Mouse (Mus musculus): ENCODE measurements around the gene Upb1. TPM values are rescaled to one million over a fixed set of nuclear protein-coding genes. Genes with fewer than 3 reads are reported as not detected.

Gene Upb1
- total RNA-seq, 2 experiments from 2014 or later: 0.31 TPM; not detected in 1

- no peak for ATAC-seq (replicated peaks; ENCODE audit: poor library complexity, severe bottlenecking)
Measured at GRCm38 (mm10) chr10:75487131-75487530, 86.2 kb downstream of the Upb1 start.

- no peak for ATAC-seq (replicated peaks; ENCODE audit: poor library complexity, severe bottlenecking)
Measured at GRCm38 (mm10) chr10:75489522-75489921, 88.6 kb downstream of the Upb1 start.

- ATAC-seq (replicated peaks; ENCODE audit: poor library complexity, severe bottlenecking): peak; percentile 80
Measured at GRCm38 (mm10) chr10:75490731-75491130, 89.8 kb downstream of the Upb1 start.

Other genes starting within 250 kb of the Upb1 start
- gene Specc1l, start 189.0 kb upstream of the Upb1 start, total RNA-seq (2014; fragmentation: Nextera tagmentation): 23.6 and 25.4 TPM in 2 replicates
- 26.3 and 29.8 TPM in 2 replicates for gene Specc1l, start 189.0 kb upstream of the Upb1 start, total RNA-seq (2017)
- 0.79 and 0.80 TPM in 2 replicates for gene Adora2a, start 84.2 kb upstream of the Upb1 start, total RNA-seq (2014; fragmentation: Nextera tagmentation)
- gene Adora2a, start 84.2 kb upstream of the Upb1 start, total RNA-seq (2017): 1.1 and 2.4 TPM in 2 replicates
- gene Snrpd3, start 116.4 kb downstream of the Upb1 start, total RNA-seq (2014; fragmentation: Nextera tagmentation): 97.0 and 127 TPM in 2 replicates
- 74.4 and 109 TPM in 2 replicates for gene Snrpd3, start 116.4 kb downstream of the Upb1 start, total RNA-seq (2017)
- gene Gucd1, start 116.9 kb downstream of the Upb1 start, total RNA-seq (2014; fragmentation: Nextera tagmentation): 11.8 and 20.1 TPM in 2 replicates
- gene Gucd1, start 116.9 kb downstream of the Upb1 start, total RNA-seq (2017): 11.8 and 15.4 TPM in 2 replicates
- not detected in 2 replicates for gene Lrrc75b, start 159.2 kb downstream of the Upb1 start, total RNA-seq (2014; fragmentation: Nextera tagmentation)
- not detected in 2 replicates for gene Lrrc75b, start 159.2 kb downstream of the Upb1 start, total RNA-seq (2017)
- 1.7 TPM in 1 of 2 replicates, not detected in the other for gene Ggt1, start 160.5 kb downstream of the Upb1 start, total RNA-seq (2014; fragmentation: Nextera tagmentation)
- 1.7 TPM in 1 of 2 replicates, not detected in the other for gene Ggt1, start 160.5 kb downstream of the Upb1 start, total RNA-seq (2017)
- 2.3 and 6.4 TPM in 2 replicates for gene Ggt5, start 188.2 kb downstream of the Upb1 start, total RNA-seq (2014; fragmentation: Nextera tagmentation)
- gene Ggt5, start 188.2 kb downstream of the Upb1 start, total RNA-seq (2017): 2.4 and 3.6 TPM in 2 replicates
- 0.26 TPM in 1 of 2 replicates, not detected in the other for gene Susd2, start 242.9 kb downstream of the Upb1 start, total RNA-seq (2014; fragmentation: Nextera tagmentation)
- not detected in 2 replicates for gene Susd2, start 242.9 kb downstream of the Upb1 start, total RNA-seq (2017)